Comparison of ENCODE assay signal across 19 mouse cellular contexts in the genomic region with DNA sequence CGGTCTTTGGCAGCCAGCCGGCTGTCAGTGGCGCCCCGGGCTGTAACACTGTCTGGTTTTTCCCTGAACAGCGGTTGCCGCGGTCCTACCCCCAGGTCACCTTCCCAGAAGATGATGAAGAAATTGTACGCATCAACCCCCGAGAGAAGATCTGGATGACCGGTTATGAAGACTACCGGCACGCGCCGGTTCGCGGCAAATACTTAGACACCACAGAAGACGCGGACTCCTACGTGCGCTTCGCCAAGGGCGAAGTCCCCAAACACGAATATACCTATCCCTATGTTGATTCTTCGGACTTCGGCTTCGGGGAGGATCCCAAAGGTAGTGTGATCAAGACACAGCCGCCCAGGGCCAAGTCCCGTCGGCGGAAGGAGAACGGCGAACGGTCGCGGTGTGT.
A peak's percentile ranks its signal among the peaks of the same experiment; 100 is the strongest.
DNase-seq lines count a peak whose midpoint lies in the region; ATAC-seq and TF ChIP-seq lines count a peak whose summit lies in the region.
"Had no signal": no experiment of that assay in that cellular context is flagged by ENCODE, and none has a peak within 500 bp of the region (broad histone marks: within the 10 kb centered on the region; RNA-seq: fewer than 3 reads in every experiment).

No protein-coding gene starts in this region.

- no peaks in the 10 kb centered on the region for H3K4me1 ChIP-seq in hindbrain, postnatal 0 days (ENCODE audit: insufficient read depth, low read length)
- H3K4me1 ChIP-seq in hindbrain, embryonic 16.5 days (ENCODE audit: control insufficient read depth, insufficient read depth, low read depth, low read length): no peaks in the 10 kb centered on the region
- no peaks in the 10 kb centered on the region for H3K4me1 ChIP-seq in midbrain, embryonic 14.5 days (ENCODE audit: control insufficient read depth, insufficient read depth, low read length)
- H3K4me1 ChIP-seq in midbrain, embryonic 13.5 days (replicated peaks): no peaks in the 10 kb centered on the region
- H3K4me1 ChIP-seq in G1E (ENCODE audit: insufficient read depth, low read depth, low read length): peaks cover 60% of the 10 kb centered on the region
- H3K4me1 ChIP-seq: embryonic facial prominence, embryonic 12.5 days; forebrain, embryonic 12.5 days; heart, embryonic 13.5 days; hindbrain, embryonic 13.5 days had no signal

- TF ChIP-seq CTCF in hindbrain, postnatal 0 days (IDR thresholded peaks at IDR 0.05; ENCODE audit: low read depth): no peak
- TF ChIP-seq CTCF in G1E (IDR thresholded peaks at IDR 0.05; ENCODE audit: low read depth, low read length): no peak

- ATAC-seq in hindbrain, postnatal 0 days: no peak
- ATAC-seq in hindbrain, embryonic 16.5 days: no peak
- ATAC-seq in midbrain, embryonic 14.5 days (ENCODE audit: low FRiP score, low TSS enrichment): no peak
- ATAC-seq in midbrain, embryonic 13.5 days: no peak
- ATAC-seq in G1E (ENCODE audit: extremely low read depth, insufficient number of reproducible peaks, low FRiP score, poor library complexity, severe bottlenecking): no peak

- peaks cover 16% of the 10 kb centered on the region for H3K9me3 ChIP-seq in hindbrain, postnatal 0 days (ENCODE audit: low read length)
- peaks cover 30% of the 10 kb centered on the region for H3K9me3 ChIP-seq in hindbrain, embryonic 16.5 days (ENCODE audit: control insufficient read depth, low read length)
- H3K9me3 ChIP-seq in midbrain, embryonic 14.5 days (ENCODE audit: control insufficient read depth, low read length): peaks cover 44% of the 10 kb centered on the region
- peaks cover 39% of the 10 kb centered on the region for H3K9me3 ChIP-seq in midbrain, embryonic 13.5 days
- peaks cover 18% of the 10 kb centered on the region for H3K9me3 ChIP-seq in G1E (replicated peaks)

- H3K27ac ChIP-seq in hindbrain, postnatal 0 days: no peak overlapping the region
- H3K27ac ChIP-seq in hindbrain, embryonic 16.5 days (ENCODE audit: low read depth, low read length): no peak overlapping the region
- H3K27ac ChIP-seq in midbrain, embryonic 14.5 days (replicated peaks; ENCODE audit: low read depth, low read length): no peak overlapping the region
- H3K27ac ChIP-seq in midbrain, embryonic 13.5 days: no peak overlapping the region
- H3K27ac ChIP-seq: embryonic facial prominence, embryonic 12.5 days; forebrain, embryonic 12.5 days; heart, embryonic 13.5 days; hindbrain, embryonic 13.5 days had no signal

- over 99% methylated on average over 35 of the region's 35 CpGs for WGBS in hindbrain, postnatal 0 days
- WGBS in hindbrain, embryonic 16.5 days: 98% methylated on average over 35 of the region's 35 CpGs
- 97% methylated on average over 35 of the region's 35 CpGs for WGBS in midbrain, embryonic 14.5 days
- WGBS in midbrain, embryonic 13.5 days: over 99% methylated on average over 35 of the region's 35 CpGs

- DNase-seq in hindbrain, postnatal 0 days (ENCODE audit: low spot score): peak; percentile 24
- DNase-seq in midbrain, embryonic 14.5 days: peak; percentile 25
- no peak for DNase-seq in G1E (ENCODE audit: low spot score)
- DNase-seq in ZHBTc4 (ENCODE audit: low read depth, low spot score): peak; percentile 72
- no peak for DNase-seq in adrenal gland, adult 2 months
- no peak for DNase-seq in heart, postnatal 4 days
- DNase-seq: adrenal gland, postnatal 14 days; cerebellum, adult 11-12 months; cerebellum, adult 9-10 months; gastrocnemius, postnatal 36 days; heart, adult 11 months; kidney, adult 2 months had no signal

- no peak overlapping the region for H3K4me2 ChIP-seq in hindbrain, postnatal 0 days (ENCODE audit: low read depth, low read length)
- no peak overlapping the region for H3K4me2 ChIP-seq in hindbrain, embryonic 16.5 days (ENCODE audit: low read length)
- no peak overlapping the region for H3K4me2 ChIP-seq in midbrain, embryonic 14.5 days (ENCODE audit: low read length)
- H3K4me2 ChIP-seq in midbrain, embryonic 13.5 days (replicated peaks): no peak overlapping the region
- H3K4me2 ChIP-seq: embryonic facial prominence, embryonic 12.5 days; forebrain, embryonic 12.5 days; heart, embryonic 13.5 days; hindbrain, embryonic 13.5 days had no signal

- H3K4me3 ChIP-seq in hindbrain, postnatal 0 days (ENCODE audit: low read length): no peak overlapping the region
- no peak overlapping the region for H3K4me3 ChIP-seq in hindbrain, embryonic 16.5 days (ENCODE audit: low read length)
- H3K4me3 ChIP-seq in midbrain, embryonic 14.5 days (replicated peaks; ENCODE audit: low read depth, low read length): no peak overlapping the region
- H3K4me3 ChIP-seq in midbrain, embryonic 13.5 days (replicated peaks): no peak overlapping the region
- H3K4me3 ChIP-seq in G1E (ENCODE audit: low read depth, low read length): peak overlapping the region; percentile 45; the same call in 1 of the 2 replicates
- H3K4me3 ChIP-seq: embryonic facial prominence, embryonic 12.5 days; forebrain, embryonic 12.5 days; heart, embryonic 13.5 days; hindbrain, embryonic 13.5 days had no signal

- H3K27me3 ChIP-seq in hindbrain, postnatal 0 days (ENCODE audit: insufficient read depth, low read length): no peaks in the 10 kb centered on the region
- H3K27me3 ChIP-seq in hindbrain, embryonic 16.5 days (replicated peaks; ENCODE audit: control insufficient read depth, insufficient read depth, low read length): no peaks in the 10 kb centered on the region
- H3K27me3 ChIP-seq in midbrain, embryonic 14.5 days (ENCODE audit: control insufficient read depth, insufficient read depth, low read length): no peaks in the 10 kb centered on the region
- H3K27me3 ChIP-seq in midbrain, embryonic 13.5 days: no peaks in the 10 kb centered on the region
- no peaks in the 10 kb centered on the region for H3K27me3 ChIP-seq in G1E (ENCODE audit: insufficient read depth, low read length)
- H3K27me3 ChIP-seq: CH12.LX; embryonic facial prominence, embryonic 12.5 days; forebrain, embryonic 12.5 days; heart, embryonic 13.5 days; hindbrain, embryonic 13.5 days had no signal

- peaks cover 49% of the 10 kb centered on the region for H3K36me3 ChIP-seq in hindbrain, postnatal 0 days (ENCODE audit: insufficient read depth, low read length)
- peaks cover 44% of the 10 kb centered on the region for H3K36me3 ChIP-seq in hindbrain, embryonic 16.5 days (ENCODE audit: control insufficient read depth, insufficient read depth, low read length)
- peaks cover 51% of the 10 kb centered on the region for H3K36me3 ChIP-seq in midbrain, embryonic 14.5 days (ENCODE audit: control insufficient read depth, insufficient read depth, low read length)
- peaks cover 62% of the 10 kb centered on the region for H3K36me3 ChIP-seq in midbrain, embryonic 13.5 days
- H3K36me3 ChIP-seq in G1E (replicated peaks): peaks cover 81% of the 10 kb centered on the region

- no peak overlapping the region for H3K9ac ChIP-seq in hindbrain, postnatal 0 days (replicated peaks; ENCODE audit: low read length)
- H3K9ac ChIP-seq in hindbrain, embryonic 16.5 days (ENCODE audit: low read depth, low read length): no peak overlapping the region
- no peak overlapping the region for H3K9ac ChIP-seq in midbrain, embryonic 14.5 days (replicated peaks; ENCODE audit: low read length)
- H3K9ac ChIP-seq in midbrain, embryonic 13.5 days (replicated peaks): no peak overlapping the region
- H3K9ac ChIP-seq: embryonic facial prominence, embryonic 12.5 days; forebrain, embryonic 12.5 days; heart, embryonic 13.5 days; hindbrain, embryonic 13.5 days had no signal

Comparison
In these comparisons a context has a peak if more than half of its experiments do, and no peak if none do; other contexts are left out.
1. DNase-seq: peak in hindbrain, postnatal 0 days (single experiment), midbrain, embryonic 14.5 days (single experiment) and ZHBTc4 (single experiment); none in G1E (single experiment), adrenal gland, adult 2 months (single experiment) and heart, postnatal 4 days (single experiment).